Mouse (Mus musculus): ENCODE data around the gene Lag3.
"Not testable (repeated sequence)": the region's sequence is repeated elsewhere in the genome, so short reads cannot be mapped to it uniquely, and the experiment has no call there.

The Lag3 gene

DNA sequence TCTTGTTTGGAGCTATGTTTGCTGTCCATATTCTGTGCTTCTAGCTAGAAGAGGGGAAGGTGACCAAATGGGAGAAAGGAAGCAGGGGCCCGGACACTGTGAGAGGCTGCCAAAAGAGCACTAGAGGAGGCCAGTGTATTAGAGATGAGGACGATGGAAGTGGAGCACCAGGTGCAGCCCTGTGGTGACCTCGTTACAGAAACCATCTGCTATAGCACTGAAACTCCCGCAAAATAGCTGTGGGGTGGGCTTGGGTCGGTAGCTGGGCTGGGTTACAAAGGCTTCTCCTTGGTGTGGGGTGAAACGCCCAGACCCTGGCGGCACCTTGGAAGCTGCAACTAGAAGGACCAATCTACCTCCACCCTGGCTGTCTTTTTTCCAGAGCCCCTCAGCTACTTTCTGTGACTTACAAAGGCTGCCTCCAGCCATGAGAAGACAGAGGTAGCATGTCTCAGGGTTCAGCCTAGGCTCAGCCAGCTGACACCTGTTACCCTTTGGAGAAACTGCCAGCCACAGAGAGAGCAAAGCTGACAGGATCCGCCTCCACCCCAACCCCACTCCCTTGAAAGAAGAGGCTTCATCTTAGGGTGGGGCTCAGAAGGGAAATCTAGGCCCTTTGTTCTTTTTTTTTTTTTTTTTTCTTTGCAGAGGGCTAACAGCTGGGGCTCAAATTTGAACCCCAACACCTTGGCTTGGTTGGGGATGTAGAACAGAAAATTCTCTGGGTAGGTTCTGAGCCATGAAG is 11.3 kb downstream of the Lag3 start:
- DNase-seq (ENCODE audit: low spot score), result no peak

- DNase-seq (ENCODE audit: low spot score), result no peak
Observed at GRCm38 (mm10) chr6:124898359-124898758, 13.1 kb downstream of the Lag3 start.

- DNase-seq (ENCODE audit: low spot score), result not testable (repeated sequence)
Observed at GRCm38 (mm10) chr6:124894113-124894512, 17.4 kb downstream of the Lag3 start.

DNA sequence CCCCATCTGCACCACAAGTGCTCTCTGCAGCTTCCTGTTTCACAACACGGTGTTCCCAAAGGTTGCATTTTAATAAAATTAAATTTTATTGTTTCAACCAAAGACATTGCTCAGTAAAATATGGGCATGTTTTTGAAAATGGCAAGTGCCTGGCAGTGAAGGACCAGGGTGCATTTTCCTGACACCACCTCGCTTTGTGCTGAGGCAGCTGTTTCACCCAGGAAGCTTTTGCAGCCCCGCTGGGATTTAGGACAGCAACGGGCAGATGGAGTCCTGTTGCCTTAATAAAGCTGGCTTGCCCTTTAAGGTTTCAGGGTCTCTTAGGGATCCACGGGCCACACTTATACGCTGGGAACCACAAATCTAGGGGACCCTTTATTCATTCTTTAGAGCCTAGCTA is 20.5 kb downstream of the Lag3 start:
- no peak for DNase-seq (ENCODE audit: low spot score)

- DNase-seq (ENCODE audit: low spot score), result no peak
Observed at GRCm38 (mm10) chr6:124888555-124889125, 22.9 kb downstream of the Lag3 start.

DNA sequence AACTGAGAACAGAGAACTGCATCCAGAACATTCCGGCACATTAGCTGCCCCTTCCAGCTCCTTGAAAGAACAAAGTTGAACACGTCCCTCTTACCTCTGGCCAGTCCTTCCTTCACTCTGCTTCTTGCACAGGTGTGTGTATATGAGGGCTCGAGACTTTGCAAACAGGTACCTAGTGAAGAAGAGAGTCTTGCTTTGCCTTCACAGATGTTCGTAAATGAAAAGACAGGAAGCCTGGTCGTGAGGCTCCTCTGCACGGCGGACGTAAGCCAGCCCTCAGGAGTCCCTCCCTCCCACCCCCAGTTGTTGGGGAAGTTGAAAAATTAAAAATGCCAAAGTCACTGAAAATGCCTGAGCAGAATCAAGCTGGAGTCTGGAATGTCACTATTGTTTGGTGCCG is 23.5 kb downstream of the Lag3 start, which contains the start of gene Cd4:
Cd4 (minus strand) TSS at position 236 of the 400 bp plus-strand sequence.
- DNase-seq (ENCODE audit: low spot score), result no peak

DNA sequence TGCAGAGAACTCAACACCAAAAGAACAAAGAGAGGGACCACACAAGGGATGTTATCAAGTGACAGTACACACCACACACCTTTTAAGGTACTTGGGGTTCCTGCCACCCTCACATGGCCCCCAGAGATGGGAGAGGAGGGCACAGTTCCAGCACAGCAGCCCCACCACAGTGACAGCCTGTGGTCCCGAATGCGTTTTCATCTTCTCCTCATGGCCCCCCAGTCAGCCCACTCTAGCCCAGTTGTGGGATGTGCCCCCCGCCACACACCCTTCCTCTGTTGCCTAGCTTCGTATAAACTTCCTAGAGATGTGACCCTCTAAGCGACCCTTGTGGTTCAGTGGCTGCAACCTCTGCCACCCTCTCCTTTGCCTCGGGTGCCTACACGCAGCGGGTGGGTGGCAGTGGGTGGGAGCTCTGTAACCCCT is 25.5 kb downstream of the Lag3 start:
- DNase-seq (ENCODE audit: low spot score), result no peak

DNA sequence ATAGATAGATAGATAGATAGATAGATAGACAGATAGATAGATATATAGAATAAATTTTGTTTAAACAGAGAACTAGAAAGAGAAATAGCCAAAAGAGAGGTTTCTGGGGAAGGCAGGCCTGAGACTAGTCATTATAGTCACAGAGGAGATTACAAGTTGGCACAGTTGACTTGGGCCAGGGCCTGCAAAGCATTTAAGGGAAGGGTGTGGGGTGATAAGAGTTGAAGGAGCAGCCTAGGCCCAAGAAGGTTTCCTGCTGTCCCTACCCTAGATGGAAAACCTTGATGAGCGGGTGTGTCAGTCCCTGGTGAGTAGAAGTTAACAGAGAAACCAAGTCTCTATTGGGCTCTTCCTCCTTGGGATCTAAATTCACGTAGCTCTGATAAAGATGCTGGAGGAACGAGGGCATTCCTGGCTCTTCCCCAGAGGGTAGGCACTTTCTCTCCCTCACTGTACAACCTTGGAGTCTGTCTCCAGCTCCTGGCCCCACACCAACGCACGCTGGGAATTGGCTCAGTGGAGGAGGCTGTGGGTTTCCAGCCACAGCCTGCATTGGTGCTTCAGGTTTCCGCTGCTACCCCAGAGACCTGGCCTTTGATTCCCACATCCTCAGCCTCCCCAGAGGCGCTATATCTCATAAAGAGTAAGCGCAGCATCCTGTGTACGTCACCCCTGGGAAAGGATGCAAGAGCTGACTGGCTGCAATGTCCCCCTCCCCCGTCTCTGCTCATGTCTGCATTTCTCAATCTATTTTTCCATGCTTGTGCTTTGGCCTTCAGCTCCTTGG is 26.6 kb downstream of the Lag3 start:
- no peak for DNase-seq (ENCODE audit: low spot score)

DNA sequence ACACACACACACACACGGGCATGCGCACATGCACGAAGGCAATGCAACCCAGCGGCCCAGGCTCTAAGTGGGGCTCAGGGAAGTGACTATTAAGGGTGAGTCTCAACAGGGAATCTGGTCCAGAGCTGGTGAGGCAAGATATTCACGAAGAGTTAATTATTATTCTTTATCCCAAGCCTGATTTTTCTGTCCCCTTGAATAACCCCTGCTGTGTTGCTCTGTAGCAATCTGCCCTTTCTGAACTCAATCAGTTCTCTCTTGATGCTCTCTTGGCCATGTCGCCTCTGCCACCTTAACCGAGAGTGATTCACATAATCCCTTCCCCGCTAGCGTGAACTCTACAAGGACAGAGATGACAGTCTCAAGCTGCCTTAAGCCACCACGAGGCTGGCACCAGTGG is 28.2 kb downstream of the Lag3 start:
- DNase-seq (ENCODE audit: low spot score), result no peak

DNA sequence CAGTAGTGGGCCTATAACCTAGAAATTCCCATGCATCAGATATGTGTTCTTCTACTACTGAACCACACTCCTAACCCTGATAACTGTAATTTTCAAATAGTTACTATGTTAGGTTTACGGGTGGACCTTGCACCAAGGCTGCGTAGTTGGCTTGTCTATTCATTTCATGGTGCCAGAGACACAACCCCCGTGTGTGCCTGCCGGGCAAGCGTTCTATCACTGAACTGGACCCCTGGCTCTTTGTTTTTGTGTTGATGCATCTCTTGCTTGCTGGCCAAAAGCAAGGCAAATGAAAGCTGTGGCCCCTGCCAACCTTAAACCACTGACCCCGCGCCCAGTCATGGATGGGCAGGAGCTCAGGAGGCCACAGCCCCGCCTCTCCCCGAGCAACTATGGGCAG is 29.7 kb downstream of the Lag3 start:
- DNase-seq (ENCODE audit: low spot score), result no peak

GRCm38 (mm10) chr6:124879390-124879789 is 32.1 kb downstream of the Lag3 start:
- DNase-seq (ENCODE audit: low spot score), result no peak

DNA sequence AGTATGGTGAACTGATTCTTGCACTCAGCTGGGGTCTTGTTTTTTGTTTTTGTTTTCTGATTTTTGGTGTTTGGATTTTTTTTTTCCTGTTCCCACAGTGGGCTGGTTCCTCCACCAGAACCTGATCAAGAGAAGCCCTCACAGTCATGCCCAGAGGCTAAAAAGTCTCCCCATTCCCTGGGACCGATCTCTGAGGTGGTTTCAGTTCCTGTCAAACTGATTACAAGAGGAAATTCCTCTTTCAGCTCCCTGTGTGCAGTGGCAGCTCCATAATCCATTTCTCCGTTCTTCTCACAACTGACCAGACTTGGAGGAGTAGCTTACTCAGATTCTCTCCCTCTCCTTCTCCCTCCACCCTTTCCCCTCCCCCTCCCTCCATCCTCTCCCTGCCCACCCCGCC is 37.2 kb downstream of the Lag3 start:
- no peak for DNase-seq (ENCODE audit: low spot score)

DNA sequence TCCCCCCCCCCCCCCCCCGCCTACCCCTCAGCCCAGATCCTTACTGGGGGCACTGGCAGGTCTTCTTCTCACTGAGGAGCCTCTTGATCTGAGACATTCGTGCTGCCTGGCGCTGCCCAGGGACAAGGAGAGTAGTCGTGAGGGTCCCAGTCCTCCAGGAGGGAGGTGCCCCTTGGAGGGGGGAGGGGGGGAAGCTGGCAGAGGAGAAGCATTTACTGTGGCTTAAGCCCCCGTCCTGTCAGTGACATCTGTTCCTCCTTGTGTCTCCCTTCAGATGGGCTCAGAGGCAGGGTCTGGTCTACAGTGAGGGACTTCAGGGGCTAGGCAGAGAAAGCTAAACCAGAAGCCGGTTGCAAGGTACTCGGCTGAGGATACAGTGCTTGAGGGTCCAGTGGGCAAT is 44.9 kb downstream of the Lag3 start:
- DNase-seq (ENCODE audit: low spot score), result no peak

- no peak for DNase-seq (ENCODE audit: low spot score)
Observed at GRCm38 (mm10) chr6:124865766-124866362, 45.6 kb downstream of the Lag3 start.

DNA sequence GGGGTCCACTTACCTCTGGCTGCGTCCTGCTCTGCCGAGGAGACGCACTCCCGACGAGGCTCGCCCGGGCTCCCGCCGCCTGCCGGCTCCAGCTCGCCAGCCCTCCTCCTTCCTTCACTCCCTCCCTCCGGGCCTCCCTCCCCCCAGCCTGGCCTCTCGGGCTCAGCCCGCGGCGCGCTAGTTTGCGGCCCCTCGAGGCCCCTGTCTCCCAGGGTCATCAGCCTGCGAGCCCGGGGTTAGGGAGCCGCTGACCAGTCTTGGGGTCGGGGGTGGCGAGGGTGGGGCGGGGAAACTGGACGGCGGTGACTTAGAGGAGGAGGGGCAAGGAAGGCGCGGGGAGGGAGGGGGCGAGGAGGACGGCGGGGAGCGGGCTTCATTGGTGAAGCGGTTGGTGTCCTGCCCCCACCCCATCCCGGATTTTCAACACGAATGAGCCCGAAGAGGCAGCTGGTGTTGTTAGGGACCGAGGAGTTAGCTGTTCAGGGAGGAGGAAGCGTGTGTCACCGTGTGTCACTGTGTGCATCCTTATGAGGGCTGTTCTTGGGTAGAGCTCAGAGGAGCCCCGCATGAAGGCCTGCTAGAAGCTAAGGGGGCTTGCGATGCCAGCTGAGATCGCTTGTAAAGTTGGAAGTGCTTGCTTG is 47.7 kb downstream of the Lag3 start, which contains the start of gene Gpr162:
Gpr162 (minus strand) TSS at position 326 of the 641 bp plus-strand sequence.
- peak; percentile 50 for DNase-seq (ENCODE audit: low spot score)

DNA sequence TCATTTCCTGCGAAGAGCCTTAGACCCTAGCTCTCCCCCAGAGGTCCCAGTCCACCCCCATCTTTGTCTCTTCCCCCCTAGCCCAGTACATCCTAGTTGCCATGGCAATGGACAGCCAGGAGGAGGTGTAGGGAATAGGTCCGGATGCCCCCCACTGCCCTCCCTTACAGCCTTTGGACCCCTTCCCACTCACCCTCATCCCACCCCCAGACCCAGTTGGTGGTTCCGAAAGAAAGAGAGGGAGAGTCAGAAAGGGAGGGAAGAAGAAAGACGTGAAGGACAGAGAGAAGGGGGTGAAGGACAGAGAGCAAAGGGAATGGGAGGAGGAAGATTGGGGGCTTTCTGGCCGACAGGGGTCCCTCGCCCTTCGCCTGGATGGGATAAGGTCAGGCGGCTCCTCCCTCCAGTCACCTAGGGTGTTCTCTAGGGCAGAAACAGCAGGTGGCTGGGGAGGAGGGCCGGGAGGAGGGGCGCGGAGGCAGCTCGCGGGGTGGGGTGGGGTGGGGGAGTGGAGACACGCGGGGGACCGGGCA is 48.3 kb downstream of the Lag3 start:
- no peak for DNase-seq (ENCODE audit: low spot score)

DNA sequence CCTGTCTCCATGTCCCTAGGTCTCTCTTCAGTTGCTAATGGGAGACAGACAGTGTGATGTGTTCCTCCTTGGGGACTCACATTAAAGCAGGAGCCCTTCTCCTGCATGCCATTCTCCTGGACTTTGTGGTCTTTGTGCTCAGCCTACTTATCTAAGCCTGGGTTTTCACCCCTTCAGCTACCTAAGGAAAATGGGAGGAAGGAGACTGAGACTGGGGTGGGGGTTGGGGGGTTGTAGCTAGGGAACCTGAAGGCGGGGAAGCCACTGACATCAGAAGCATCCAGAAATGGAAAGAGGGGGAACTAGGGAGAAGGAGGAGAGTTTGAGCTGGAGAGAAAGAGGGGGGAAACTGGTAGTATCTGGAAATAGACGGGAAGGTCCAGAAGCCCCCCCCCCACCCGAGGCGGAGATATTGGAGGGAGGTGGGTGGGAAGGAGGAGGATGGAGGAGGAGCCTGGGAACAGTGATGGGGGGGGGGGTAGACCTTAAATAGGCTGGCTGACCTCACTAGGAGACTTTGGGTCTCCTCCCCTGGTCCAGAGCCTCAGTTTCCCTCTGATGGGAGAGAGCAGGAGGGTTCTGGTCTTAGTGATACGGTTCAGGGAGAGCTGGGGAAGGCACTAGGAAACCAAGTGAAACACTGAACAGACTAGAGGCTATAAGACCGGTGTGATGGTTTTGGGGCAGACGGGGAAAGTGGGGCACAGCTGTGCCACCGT is 48.9 kb downstream of the Lag3 start:
- DNase-seq (ENCODE audit: low spot score), result no peak

DNA sequence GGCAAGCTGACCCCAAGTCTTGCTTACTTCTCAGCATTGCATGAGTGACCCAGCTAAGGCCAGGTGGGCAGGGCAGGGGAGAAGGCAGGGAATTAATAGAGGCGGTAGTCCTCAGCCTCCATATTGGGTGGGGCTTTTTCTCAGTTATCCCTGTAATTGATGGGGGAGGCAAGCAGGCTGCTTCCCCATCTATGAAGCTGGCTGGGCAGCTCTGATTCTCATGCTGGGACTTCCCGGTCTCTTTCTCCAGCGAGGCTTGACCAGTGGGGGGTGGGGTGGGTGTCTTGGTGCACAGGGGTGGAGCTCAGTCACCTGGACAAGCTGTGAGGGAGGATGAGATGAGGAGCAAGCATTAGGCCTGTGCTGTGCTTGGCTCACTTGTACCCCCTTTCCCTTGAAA is 49.7 kb downstream of the Lag3 start:
- DNase-seq (ENCODE audit: low spot score), result no peak

DNA sequence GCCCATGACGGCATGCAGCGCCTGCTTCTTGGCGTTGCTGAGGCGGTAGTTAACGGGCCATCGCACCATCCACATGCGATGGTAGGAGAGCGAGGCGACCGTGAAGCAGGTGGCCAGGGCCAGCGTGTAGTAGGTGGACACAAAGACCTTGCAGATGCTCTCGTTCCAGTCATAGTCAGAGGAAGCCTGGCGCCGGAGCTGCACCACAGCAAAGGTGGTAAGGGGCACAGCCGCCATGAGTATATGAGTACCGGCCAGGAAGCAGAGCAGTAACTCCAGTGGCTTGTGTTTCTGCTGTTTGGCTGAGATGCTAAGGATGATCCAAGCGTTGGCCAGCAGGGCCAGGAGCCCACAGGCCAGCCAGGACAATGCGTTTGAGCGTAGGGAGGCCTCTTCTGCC is 50.2 kb downstream of the Lag3 start:
- DNase-seq (ENCODE audit: low spot score), result no peak

- no peak for DNase-seq (ENCODE audit: low spot score)
Observed at GRCm38 (mm10) chr6:124860511-124860910, 51.0 kb downstream of the Lag3 start.

DNA sequence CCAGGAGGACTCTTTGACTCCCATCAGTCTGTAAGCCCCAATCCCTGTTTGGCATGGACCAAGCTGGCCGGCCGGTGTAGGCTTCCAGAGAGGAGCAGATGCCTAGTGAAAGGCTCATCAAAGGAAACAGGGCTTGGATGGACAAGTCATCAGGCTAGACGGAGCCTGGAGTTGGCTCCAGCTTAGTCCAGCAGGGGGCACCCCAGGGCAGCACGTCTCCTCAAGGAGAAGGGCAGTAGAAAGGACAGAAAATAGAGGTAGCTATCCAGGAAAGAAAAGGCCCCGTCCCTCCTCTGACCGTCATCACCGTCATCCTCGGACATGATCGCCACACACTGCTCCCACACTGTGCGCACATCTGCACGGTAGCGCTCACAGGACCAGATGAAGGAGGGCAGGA is 51.8 kb downstream of the Lag3 start:
- peak; percentile 89 for DNase-seq (ENCODE audit: low spot score)

All from ovary, postnatal 14 days (tissue).